Mouse (Mus musculus): ENCODE data around the gene Foxe3.

DNA sequence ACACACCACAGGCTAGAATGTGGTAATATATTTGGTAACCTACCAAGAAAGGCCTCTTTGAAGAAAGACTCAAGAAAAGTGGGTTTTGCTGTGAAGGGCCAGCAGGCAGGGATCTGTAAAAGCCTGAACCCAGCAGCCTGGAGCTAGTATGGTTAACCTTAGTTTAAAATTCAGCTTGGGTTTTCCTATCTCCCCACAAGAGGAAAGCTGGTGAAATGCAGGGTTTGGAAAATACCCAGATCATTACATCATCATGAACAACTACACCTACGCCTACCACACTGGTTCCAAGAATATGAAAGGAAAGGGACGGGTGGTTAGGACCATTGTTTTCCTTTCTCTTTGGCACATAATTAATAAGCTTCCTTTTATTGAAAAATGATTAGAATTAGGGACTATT lies 32.4 kb upstream of the Foxe3 start:
- no peak for TF ChIP-seq CTCF (IDR thresholded peaks at IDR 0.05; ENCODE audit: insufficient read depth, low read depth, low read length)
- TF ChIP-seq POLR2A (IDR thresholded peaks at IDR 0.05; ENCODE audit: insufficient read depth, low read depth, low read length), result no peak
